Mouse (Mus musculus) forebrain, postnatal 0 days (tissue): Measurements from ENCODE around the gene Tmem206. TPM values are rescaled to one million over a fixed set of nuclear protein-coding genes. Genes with fewer than 3 reads are reported as not detected.

Experiments used
- ATAC-seq: fragments of 200-750 bp; cut with Nextera tagmentation; 2 replicates; pipeline ENCODE4 v1.8.0; 2017; ENCODE audit warnings: mild to moderate bottlenecking, moderate library complexity
- DNase-seq: peaks from one replicate; pipeline ENCODE4 v3.0.0-alpha.2; 2015
- H3K27ac ChIP-seq: fragments of 300-500 bp; sonication (generic); 2 replicates; pipeline ENCODE4 v1.5.1; 2014; ENCODE audit warnings: low read depth, mild to moderate bottlenecking, antibody characterized with exemption, low read length, moderate library complexity, mixed read lengths
- H3K27me3 ChIP-seq: fragments of 300-500 bp; sonication (generic); 2 replicates; pipeline ENCODE4 v1.6.1; 2014; ENCODE audit warnings: mild to moderate bottlenecking, low read length, mixed read lengths; ENCODE audit not compliant: insufficient read depth
- H3K36me3 ChIP-seq: fragments of 300-500 bp; sonication (generic); 2 replicates; pipeline ENCODE4 v1.6.1; 2014; ENCODE audit warnings: mild to moderate bottlenecking, moderate library complexity; ENCODE audit not compliant: insufficient read depth
- H3K4me1 ChIP-seq: fragments of 300-500 bp; sonication (generic); 2 replicates; pipeline ENCODE4 v1.6.1; 2014; ENCODE audit warnings: antibody characterized with exemption; ENCODE audit not compliant: insufficient read depth
- H3K4me2 ChIP-seq: fragments of 300-500 bp; sonication (generic); 2 replicates; pipeline ENCODE4 v1.6.1; 2014; ENCODE audit warnings: low read depth, mild to moderate bottlenecking, moderate library complexity
- H3K4me3 ChIP-seq: fragments of 300-500 bp; sonication (generic); 2 replicates; pipeline ENCODE4 v1.5.1; 2014; ENCODE audit warnings: low read depth, low read length, mixed read lengths
- H3K9ac ChIP-seq: fragments of 300-500 bp; sonication (generic); 2 replicates; pipeline ENCODE4 v1.6.1; 2014; ENCODE audit warnings: mild to moderate bottlenecking
- H3K9me3 ChIP-seq: fragments of 300-500 bp; sonication (generic); 2 replicates; pipeline ENCODE4 v1.6.1; 2016; ENCODE audit warnings: low read length
- CTCF ChIP-seq: sonication (generic); IDR thresholded peaks from 2 replicates; pipeline ENCODE4 v1.5.1; 2016; ENCODE audit warnings: antibody characterized with exemption, control low read depth, low read depth
- WGBS: fragments of 180-500 bp; shearing (Covaris S2); extraction: QIAGEN DNeasy Blood & Tissue Kit; methylation state at CpG from one replicate; pipeline ENCODE4 v1.1.7; 2014; 5-methylcytosine and 5-hydroxymethylcytosine counted together
- polyA plus RNA-seq: library from polyadenylated mRNA; unstranded; fragments of >200 nt; fragmentation: Nextera tagmentation; extraction: Ambion mirVana; gene quantifications from 2 replicates; pipeline ENCODE4 v1.2.1, GENCODE M21; 2015
- total RNA-seq: library from RNA; depleted of rRNA; stranded (reverse); fragments of >200 nt; gene quantifications from 2 replicates; pipeline ENCODE4 v1.2.3, GENCODE M21; 2014; rRNA removed

Gene Tmem206
- 20.2 and 28.3 TPM in 2 replicates for total RNA-seq
- 26.1 and 30.8 TPM in 2 replicates for polyA plus RNA-seq

GRCm38 (mm10) chr1:191325726-191326232 lies at the start of gene Tmem206:
Tmem206 (plus strand) TSS chr1:191325912.
- Histone ChIP-seq H3K4me3 (peak within 1 kb of the TSS; percentile 91), H3K9me3 (no peaks in the 10 kb centered on the region), H3K27ac (peak within 1 kb of the TSS; percentile 95), H3K4me1 (peaks cover 20% of the 10 kb centered on the region), H3K4me2 (peak within 1 kb of the TSS; percentile 86), H3K36me3 (peaks cover 2% of the 10 kb centered on the region; the same call in 1 of the 2 replicates), H3K27me3 (no peaks in the 10 kb centered on the region), H3K9ac (peak within 1 kb of the TSS; percentile 95)
- TF ChIP-seq CTCF: peak; percentile 50
- ATAC-seq: peak; percentile 99
- peak; percentile 99 for DNase-seq
- whole genome bisulfite sequencing: 2% methylated on average over 42 of the region's 42 CpGs

- Histone ChIP-seq H3K9me3 (no peaks in the 10 kb centered on the region), H3K27ac (no peak overlapping the region), H3K27me3 (no peaks in the 10 kb centered on the region), H3K4me2 (no peak overlapping the region), H3K9ac (no peak overlapping the region), H3K36me3 (no peaks in the 10 kb centered on the region), H3K4me3 (no peak overlapping the region), H3K4me1 (no peaks in the 10 kb centered on the region)
- no peak for TF ChIP-seq CTCF
- WGBS: 88% methylated on average over 7 of the region's 7 CpGs
- ATAC-seq (no peak), DNase-seq (no peak)
These were observed 49.5 kb upstream of the Tmem206 start for GRCm38 (mm10) chr1:191276181-191276580.

- no peak for TF ChIP-seq CTCF
- Histone ChIP-seq H3K9ac (no peak overlapping the region), H3K4me2 (no peak overlapping the region), H3K4me3 (no peak overlapping the region), H3K9me3 (no peaks in the 10 kb centered on the region), H3K36me3 (no peaks in the 10 kb centered on the region), H3K4me1 (no peaks in the 10 kb centered on the region), H3K27me3 (no peaks in the 10 kb centered on the region), H3K27ac (no peak overlapping the region)
- 79% methylated on average over 14 of the region's 14 CpGs for WGBS
- ATAC-seq: no peak; the same call in 1 of the 2 replicates
- no peak for DNase-seq
These were observed 48.1 kb upstream of the Tmem206 start for GRCm38 (mm10) chr1:191277549-191278059.

- Histone ChIP-seq H3K9me3 (no peaks in the 10 kb centered on the region), H3K4me2 (no peak overlapping the region), H3K27ac (no peak overlapping the region), H3K9ac (no peak overlapping the region), H3K4me1 (no peaks in the 10 kb centered on the region), H3K4me3 (no peak overlapping the region), H3K27me3 (no peaks in the 10 kb centered on the region), H3K36me3 (no peaks in the 10 kb centered on the region)
- no peak for ATAC-seq
- DNase-seq: no peak
- 85% methylated on average over 4 of the region's 4 CpGs for WGBS
- no peak for TF ChIP-seq CTCF
These were observed 47.4 kb upstream of the Tmem206 start for GRCm38 (mm10) chr1:191278324-191278723.

- H3K4me1 ChIP-seq: no peaks in the 10 kb centered on the region
- no peak overlapping the region for H3K27ac ChIP-seq
- ATAC-seq (no peak; the same call in 1 of the 2 replicates), DNase-seq (no peak)
- no peaks in the 10 kb centered on the region for H3K27me3 ChIP-seq
- H3K4me3 ChIP-seq: no peak overlapping the region
- H3K9ac ChIP-seq: no peak overlapping the region
- 48% methylated on average over 7 of the region's 7 CpGs for WGBS
- H3K36me3 ChIP-seq: no peaks in the 10 kb centered on the region
- no peak for TF ChIP-seq CTCF
- H3K9me3 ChIP-seq: no peaks in the 10 kb centered on the region
- no peak overlapping the region for H3K4me2 ChIP-seq
These were observed 44.5 kb upstream of the Tmem206 start for GRCm38 (mm10) chr1:191281171-191281570.

GRCm38 (mm10) chr1:191282319-191282718 lies 43.4 kb upstream of the Tmem206 start:
- no peak overlapping the region for H3K4me3 ChIP-seq
- H3K4me1 ChIP-seq: no peaks in the 10 kb centered on the region
- no peak for TF ChIP-seq CTCF
- WGBS: 97% methylated on average over 1 of the region's 1 CpGs
- H3K9me3 ChIP-seq: no peaks in the 10 kb centered on the region
- H3K27me3 ChIP-seq: no peaks in the 10 kb centered on the region
- no peak overlapping the region for H3K27ac ChIP-seq
- H3K36me3 ChIP-seq: no peaks in the 10 kb centered on the region
- DNase-seq (no peak), ATAC-seq (no peak)
- H3K4me2 ChIP-seq: no peak overlapping the region
- no peak overlapping the region for H3K9ac ChIP-seq

- no peak overlapping the region for H3K4me3 ChIP-seq
- H3K4me1 ChIP-seq: no peaks in the 10 kb centered on the region
- no peaks in the 10 kb centered on the region for H3K36me3 ChIP-seq
- H3K27ac ChIP-seq: no peak overlapping the region
- no peaks in the 10 kb centered on the region for H3K27me3 ChIP-seq
- no peaks in the 10 kb centered on the region for H3K9me3 ChIP-seq
- DNase-seq (no peak), ATAC-seq (no peak)
- no peak overlapping the region for H3K9ac ChIP-seq
- no peak overlapping the region for H3K4me2 ChIP-seq
- 86% methylated on average over 13 of the region's 13 CpGs for WGBS
- no peak for TF ChIP-seq CTCF
These were observed 42.3 kb upstream of the Tmem206 start for GRCm38 (mm10) chr1:191283110-191284040.
